Mouse (Mus musculus): ENCODE data around the gene Tescl. TPM values are rescaled to one million over a fixed set of nuclear protein-coding genes. Genes with fewer than 3 reads are reported as not detected.

The Tescl gene
- total and polyA plus RNA-seq, 3 experiments: not detected

- DNase-seq (ENCODE audit: low read depth, low spot score): no peak
- H3K9me3 ChIP-seq (replicated peaks; ENCODE audit: insufficient read depth, low read length): no peaks in the 10 kb centered on the region
- H3K27ac ChIP-seq (ENCODE audit: control insufficient read depth, low read depth, low read length): no peak overlapping the region
- TF ChIP-seq RCOR1 (IDR thresholded peaks at IDR 0.05; ENCODE audit: low read depth, low read length) (no peak), SMC3 (IDR thresholded peaks at IDR 0.05; ENCODE audit: low read depth, low read length) (no peak), MAZ (IDR thresholded peaks at IDR 0.05; ENCODE audit: low read depth, low read length) (no peak), CTCF (IDR thresholded peaks at IDR 0.05 in 2 of 3, conservative IDR thresholded peaks at IDR 0.05 in 1 of 3; ENCODE audit: control insufficient read depth in 1 of 3, insufficient read depth in 1 of 3, low read depth in 2 of 3, low read length in 3 of 3, poor library complexity in 1 of 3, severe bottlenecking in 1 of 3) (no peak), JUND (IDR thresholded peaks at IDR 0.05; ENCODE audit: low read depth, low read length) (no peak), POLR2AphosphoS2 (IDR thresholded peaks at IDR 0.05; ENCODE audit: low read length) (no peak), NELFE (IDR thresholded peaks at IDR 0.05; ENCODE audit: low read depth, low read length) (no peak), HCFC1 (IDR thresholded peaks at IDR 0.05; ENCODE audit: low read depth, low read length) (no peak), ZC3H11A (IDR thresholded peaks at IDR 0.05; ENCODE audit: low read depth, low read length) (no peak), ETS1 (IDR thresholded peaks at IDR 0.05; ENCODE audit: low read depth, low read length) (no peak), MXI1 (IDR thresholded peaks at IDR 0.05; ENCODE audit: low read depth, low read length) (no peak), MAX (IDR thresholded peaks at IDR 0.05; ENCODE audit: low read length) (no peak), BHLHE40 (IDR thresholded peaks at IDR 0.05; ENCODE audit: borderline replicate concordance, low read depth, low read length) (no peak)
- no peaks in the 10 kb centered on the region for H3K4me1 ChIP-seq (ENCODE audit: control insufficient read depth in 1 of 2, insufficient read depth in 2 of 2, low read length in 2 of 2)
- H3K79me2 ChIP-seq (ENCODE audit: control insufficient read depth, insufficient read depth, low read length, poor library complexity): no peaks in the 10 kb centered on the region
- no peak overlapping the region for H3K9ac ChIP-seq (ENCODE audit: control insufficient read depth, low read depth, low read length, poor library complexity, severe bottlenecking)
- no peak overlapping the region for H3K4me3 ChIP-seq (ENCODE audit: control insufficient read depth in 1 of 2, insufficient read depth in 1 of 2, low read depth in 2 of 2, low read length in 2 of 2)
- H3K36me3 ChIP-seq (ENCODE audit: control insufficient read depth in 1 of 2, insufficient read depth in 2 of 2, low read length in 2 of 2): no peaks in the 10 kb centered on the region; a peak in 1 of 4 replicates
- peaks cover 0 to 3% of the 10 kb centered on the region in 2 experiments; a peak in 1 of 4 replicates for H3K27me3 ChIP-seq (ENCODE audit: control insufficient read depth in 1 of 2, insufficient read depth in 2 of 2, low read length in 2 of 2)
Observed at GRCm38 (mm10) chr7:24288512-24288911, 45.2 kb downstream of the Tescl start.

GRCm38 (mm10) chr7:24287670-24288069 lies 46.1 kb downstream of the Tescl start:
- peak; percentile 33 for DNase-seq (ENCODE audit: low read depth, low spot score)
- TF ChIP-seq MEF2A (IDR thresholded peaks at IDR 0.05; ENCODE audit: extremely low read depth, insufficient replicate concordance, low read depth, low read length, poor library complexity, severe bottlenecking) (no peak), SIN3A (IDR thresholded peaks at IDR 0.05; ENCODE audit: low read length) (no peak), E2F4 (IDR thresholded peaks at IDR 0.05; ENCODE audit: borderline replicate concordance, low read depth, low read length) (no peak), POLR2AphosphoS2 (IDR thresholded peaks at IDR 0.05; ENCODE audit: low read length) (no peak), CTCF (IDR thresholded peaks at IDR 0.05 in 2 of 3, conservative IDR thresholded peaks at IDR 0.05 in 1 of 3; ENCODE audit: control insufficient read depth in 1 of 3, insufficient read depth in 1 of 3, low read depth in 2 of 3, low read length in 3 of 3, poor library complexity in 1 of 3, severe bottlenecking in 1 of 3) (peak; percentile 42 to 74 (median 58)), SMC3 (IDR thresholded peaks at IDR 0.05; ENCODE audit: low read depth, low read length) (peak; percentile 65), RAD21 (IDR thresholded peaks at IDR 0.05; ENCODE audit: low read depth, low read length) (peak; percentile 35)
- H3K9me3 ChIP-seq (replicated peaks; ENCODE audit: insufficient read depth, low read length): no peaks in the 10 kb centered on the region
- H3K9ac ChIP-seq (ENCODE audit: control insufficient read depth, low read depth, low read length, poor library complexity, severe bottlenecking): no peak overlapping the region
- H3K27me3 ChIP-seq (ENCODE audit: control insufficient read depth in 1 of 2, insufficient read depth in 2 of 2, low read length in 2 of 2): peaks cover 0 to 3% of the 10 kb centered on the region in 2 experiments; a peak in 1 of 4 replicates
- no peak overlapping the region for H3K4me3 ChIP-seq (ENCODE audit: control insufficient read depth in 1 of 2, insufficient read depth in 1 of 2, low read depth in 2 of 2, low read length in 2 of 2)
- no peak overlapping the region for H3K27ac ChIP-seq (ENCODE audit: control insufficient read depth, low read depth, low read length)
- H3K4me1 ChIP-seq (ENCODE audit: control insufficient read depth in 1 of 2, insufficient read depth in 2 of 2, low read length in 2 of 2): no peaks in the 10 kb centered on the region
- H3K36me3 ChIP-seq (ENCODE audit: control insufficient read depth in 1 of 2, insufficient read depth in 2 of 2, low read length in 2 of 2): no peaks in the 10 kb centered on the region; a peak in 1 of 4 replicates
- no peaks in the 10 kb centered on the region for H3K79me2 ChIP-seq (ENCODE audit: control insufficient read depth, insufficient read depth, low read length, poor library complexity)

All from MEL (cell line).